Mouse (Mus musculus) hindbrain, embryonic 16.5 days (tissue): ENCODE measurements around the gene Mtnr1a. TPM values are rescaled to one million over a fixed set of nuclear protein-coding genes. Genes with fewer than 3 reads are reported as not detected.

ENCODE experiments used
- ATAC-seq: fragments of 200-750 bp; cut with Nextera tagmentation; 2 replicates; pipeline ENCODE4 v1.8.0; 2017; ENCODE audit warnings: moderate TSS enrichment, moderate library complexity
- H3K27ac ChIP-seq: fragments of 300-500 bp; sonication (generic); 2 replicates; pipeline ENCODE4 v1.5.1; 2014; ENCODE audit warnings: low read depth, mild to moderate bottlenecking, control low read depth, low read length, moderate library complexity
- H3K27me3 ChIP-seq: fragments of 300-500 bp; sonication (generic); replicated peaks from 2 replicates; pipeline ENCODE4 v1.6.1; 2014; ENCODE audit warnings: low read length; ENCODE audit not compliant: control insufficient read depth, insufficient read depth
- H3K36me3 ChIP-seq: fragments of 300-500 bp; sonication (generic); 2 replicates; pipeline ENCODE4 v1.6.1; 2014; ENCODE audit warnings: mild to moderate bottlenecking, low read length, moderate library complexity, mixed read lengths; ENCODE audit not compliant: control insufficient read depth, insufficient read depth
- H3K4me1 ChIP-seq: fragments of 300-500 bp; sonication (generic); 2 replicates; pipeline ENCODE4 v1.6.1; 2014; ENCODE audit warnings: low read depth, low read length; ENCODE audit not compliant: control insufficient read depth, insufficient read depth
- H3K4me2 ChIP-seq: fragments of 300-500 bp; sonication (generic); 2 replicates; pipeline ENCODE4 v1.6.1; 2014; ENCODE audit warnings: mild to moderate bottlenecking, low read length, control low read depth, moderate library complexity
- H3K4me3 ChIP-seq: fragments of 300-500 bp; sonication (generic); 2 replicates; pipeline ENCODE4 v1.5.1; 2014; ENCODE audit warnings: mild to moderate bottlenecking, low read length, control low read depth, moderate library complexity
- H3K9ac ChIP-seq: fragments of 300-500 bp; sonication (generic); 2 replicates; pipeline ENCODE4 v1.6.1; 2014; ENCODE audit warnings: low read depth, mild to moderate bottlenecking, control low read depth, low read length, moderate library complexity
- H3K9me3 ChIP-seq: fragments of 300-500 bp; sonication (generic); 2 replicates; pipeline ENCODE4 v1.6.1; 2014; ENCODE audit warnings: mild to moderate bottlenecking, low read length, moderate library complexity; ENCODE audit not compliant: control insufficient read depth
- WGBS: fragments of 180-500 bp; shearing (Covaris S2); extraction: QIAGEN DNeasy Blood & Tissue Kit; methylation state at CpG from one replicate; pipeline ENCODE4 v1.1.7; 2014; 5-methylcytosine and 5-hydroxymethylcytosine counted together
- polyA plus RNA-seq: library from polyadenylated mRNA; unstranded; fragments of >200 nt; fragmentation: Nextera tagmentation; extraction: Ambion mirVana; gene quantifications from 2 replicates; pipeline ENCODE4 v1.2.1, GENCODE M21; 2015

Mtnr1a gene
- polyA plus RNA-seq, 1 experiment from 2014 or later = 0.29 TPM

GRCm38 (mm10) chr8:45070949-45071348 is 2.0 kb downstream of the Mtnr1a start:
- H3K27ac ChIP-seq = no peak overlapping the region
- no peaks in the 10 kb centered on the region for H3K36me3 ChIP-seq
- ATAC-seq = no peak
- H3K27me3 ChIP-seq = no peaks in the 10 kb centered on the region
- WGBS = 92% methylated on average over 8 of the region's 8 CpGs
- H3K9ac ChIP-seq = no peak overlapping the region
- peaks cover 4% of the 10 kb centered on the region; the same call in 1 of the 2 replicates for H3K4me1 ChIP-seq
- H3K9me3 ChIP-seq = no peaks in the 10 kb centered on the region
- no peak overlapping the region for H3K4me2 ChIP-seq
- H3K4me3 ChIP-seq = no peak overlapping the region

- WGBS = 93% methylated on average over 3 of the region's 3 CpGs
- Histone ChIP-seq H3K4me1 (no peaks in the 10 kb centered on the region), H3K36me3 (no peaks in the 10 kb centered on the region), H3K27ac (no peak overlapping the region), H3K4me2 (no peak overlapping the region), H3K27me3 (no peaks in the 10 kb centered on the region), H3K9ac (no peak overlapping the region), H3K4me3 (no peak overlapping the region), H3K9me3 (no peaks in the 10 kb centered on the region)
- no peak for ATAC-seq
Measured at GRCm38 (mm10) chr8:45080850-45081249, 11.9 kb downstream of the Mtnr1a start.

- ATAC-seq = no peak
- Histone ChIP-seq H3K27me3 (no peaks in the 10 kb centered on the region), H3K4me1 (no peaks in the 10 kb centered on the region), H3K4me3 (no peak overlapping the region), H3K9me3 (no peaks in the 10 kb centered on the region), H3K36me3 (no peaks in the 10 kb centered on the region), H3K4me2 (no peak overlapping the region), H3K9ac (no peak overlapping the region), H3K27ac (no peak overlapping the region)
- 63% methylated on average over 3 of the region's 3 CpGs for WGBS
Measured at GRCm38 (mm10) chr8:45093599-45093998, 24.7 kb downstream of the Mtnr1a start.

DNA sequence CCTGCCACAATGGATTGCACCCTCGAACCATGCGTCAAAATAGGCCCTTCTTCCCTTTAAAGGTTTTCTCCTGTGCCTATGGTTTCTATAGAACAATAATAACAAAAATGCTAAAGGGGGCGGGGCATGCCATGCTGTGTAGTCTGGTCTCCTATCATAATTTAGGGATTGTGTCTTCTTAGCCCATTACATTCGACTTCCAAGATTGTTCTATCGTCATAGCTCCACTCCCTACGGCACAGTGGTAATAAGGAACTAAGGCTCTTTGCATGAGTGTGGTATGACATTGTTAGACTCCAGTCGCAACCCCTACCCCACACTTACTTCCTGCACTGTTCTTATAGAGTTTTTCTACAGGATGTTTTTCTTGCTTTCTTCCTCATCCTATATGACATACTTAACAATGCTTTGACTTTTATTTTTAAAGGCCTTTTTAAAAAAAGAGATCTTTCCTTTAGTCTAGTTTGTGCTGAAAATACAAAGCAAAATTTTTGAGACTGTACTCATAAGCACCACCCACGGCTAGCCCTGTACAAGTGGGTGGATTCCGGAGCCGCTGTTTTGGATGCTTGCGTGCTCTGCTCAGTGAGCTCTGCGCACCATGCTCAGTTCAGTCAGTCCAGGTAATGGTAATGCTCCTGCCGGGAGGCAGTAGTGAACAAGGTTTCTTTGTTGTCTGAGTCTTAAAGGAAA is 40.6 kb downstream of the Mtnr1a start:
- peak; percentile 81 for ATAC-seq
- no peak overlapping the region for H3K27ac ChIP-seq
- 27% methylated on average over 13 of the region's 13 CpGs for WGBS

DNA sequence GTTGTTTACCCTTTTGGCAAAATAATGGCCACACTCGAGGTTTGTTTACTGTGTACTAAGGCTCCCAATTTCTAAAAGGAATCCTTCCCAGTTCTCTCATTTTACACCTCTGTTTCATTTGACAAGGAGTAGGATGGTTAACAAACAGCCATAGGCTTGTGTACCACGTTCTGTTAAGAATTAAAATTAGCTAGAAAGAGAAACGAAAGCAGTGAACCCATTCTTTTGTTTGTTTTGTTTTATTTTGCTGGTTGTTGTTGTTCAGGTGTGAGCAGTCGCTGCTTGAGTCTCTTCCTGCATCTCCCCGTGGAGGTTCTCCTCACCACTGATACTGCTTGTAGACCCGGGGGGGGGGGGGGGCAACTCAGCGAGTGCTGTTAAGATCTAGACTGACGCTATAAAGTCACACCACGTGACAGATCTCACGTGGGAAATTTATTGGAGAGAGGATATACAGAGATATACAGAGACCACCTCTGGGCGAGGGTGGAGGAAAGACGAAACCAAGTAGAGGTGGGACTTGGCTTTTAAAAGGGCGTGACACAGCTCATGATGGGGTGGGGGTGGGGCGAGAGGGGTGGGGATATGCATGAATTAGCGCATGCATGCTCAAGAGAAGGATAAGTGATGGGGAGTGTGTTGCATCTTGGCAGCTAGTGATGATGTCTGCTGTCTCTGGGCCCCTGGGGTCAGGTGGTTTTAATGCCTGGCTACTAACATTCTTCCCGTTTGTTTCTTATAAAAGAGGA is 41.3 kb downstream of the Mtnr1a start:
- Histone ChIP-seq H3K4me1 (peaks cover 4% of the 10 kb centered on the region; the same call in 1 of the 2 replicates), H3K27me3 (no peaks in the 10 kb centered on the region), H3K9ac (peak overlapping the region; percentile 15; the same call in 1 of the 2 replicates), H3K4me3 (peak overlapping the region; percentile 39), H3K36me3 (no peaks in the 10 kb centered on the region), H3K27ac (no peak overlapping the region), H3K9me3 (no peaks in the 10 kb centered on the region), H3K4me2 (peak overlapping the region; percentile 68)
- WGBS = 14% methylated on average over 16 of the region's 16 CpGs
- ATAC-seq = peak; percentile 78

More for the DNA sequence above, 40.6 kb downstream of the Mtnr1a start:
- Histone ChIP-seq H3K27me3 (no peaks in the 10 kb centered on the region), H3K4me1 (peaks cover 4% of the 10 kb centered on the region; the same call in 1 of the 2 replicates), H3K4me2 (peak overlapping the region; percentile 68), H3K9ac (peak overlapping the region; percentile 54), H3K4me3 (peak overlapping the region; percentile 39), H3K36me3 (no peaks in the 10 kb centered on the region), H3K9me3 (no peaks in the 10 kb centered on the region)

GRCm38 (mm10) chr8:45110813-45111104 is 41.8 kb downstream of the Mtnr1a start:
- H3K4me2 ChIP-seq = peak overlapping the region; percentile 68
- H3K27ac ChIP-seq = no peak overlapping the region
- 53% methylated on average over 5 of the region's 5 CpGs for WGBS
- H3K4me1 ChIP-seq = peaks cover 4% of the 10 kb centered on the region; the same call in 1 of the 2 replicates
- H3K9me3 ChIP-seq = no peaks in the 10 kb centered on the region
- no peaks in the 10 kb centered on the region for H3K27me3 ChIP-seq
- no peak for ATAC-seq
- peak overlapping the region; percentile 39 for H3K4me3 ChIP-seq
- H3K9ac ChIP-seq = no peak overlapping the region
- no peaks in the 10 kb centered on the region for H3K36me3 ChIP-seq

DNA sequence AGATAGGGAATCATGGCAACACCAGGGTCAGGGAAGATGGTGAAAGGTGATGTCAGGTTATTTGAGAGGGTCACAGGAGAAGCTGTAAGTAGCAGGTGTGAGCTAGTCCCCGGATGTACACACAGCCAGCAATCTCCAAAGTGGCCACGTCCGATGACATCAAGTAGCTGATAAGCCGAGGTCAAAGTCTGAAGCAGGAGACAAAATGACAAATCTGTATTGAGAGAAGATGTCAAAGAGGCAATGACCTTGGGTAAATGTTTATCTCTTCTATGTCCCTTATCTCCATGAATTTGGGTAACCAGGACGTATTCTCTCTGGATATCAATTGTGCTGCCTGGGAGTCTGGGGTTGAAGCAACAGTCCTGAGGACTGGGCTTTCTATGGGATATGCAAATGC is 42.9 kb downstream of the Mtnr1a start:
- Histone ChIP-seq H3K27ac (no peak overlapping the region), H3K9me3 (no peaks in the 10 kb centered on the region), H3K4me2 (no peak overlapping the region), H3K36me3 (no peaks in the 10 kb centered on the region), H3K4me1 (peaks cover 4% of the 10 kb centered on the region; the same call in 1 of the 2 replicates), H3K4me3 (no peak overlapping the region), H3K9ac (no peak overlapping the region), H3K27me3 (no peaks in the 10 kb centered on the region)
- 93% methylated on average over 5 of the region's 5 CpGs for WGBS
- no peak for ATAC-seq

GRCm38 (mm10) chr8:45117588-45117987 is 48.7 kb downstream of the Mtnr1a start:
- ATAC-seq = no peak
- H3K4me2 ChIP-seq = no peak overlapping the region
- no peak overlapping the region for H3K27ac ChIP-seq
- 75% methylated on average over 3 of the region's 3 CpGs for WGBS
- no peaks in the 10 kb centered on the region for H3K9me3 ChIP-seq
- no peaks in the 10 kb centered on the region for H3K27me3 ChIP-seq
- no peaks in the 10 kb centered on the region for H3K4me1 ChIP-seq
- H3K36me3 ChIP-seq = no peaks in the 10 kb centered on the region
- H3K9ac ChIP-seq = no peak overlapping the region
- no peak overlapping the region for H3K4me3 ChIP-seq

GRCm38 (mm10) chr8:45125680-45126079 is 56.7 kb downstream of the Mtnr1a start:
- H3K36me3 ChIP-seq = no peaks in the 10 kb centered on the region
- no peak overlapping the region for H3K9ac ChIP-seq
- WGBS = 63% methylated on average over 5 of the region's 5 CpGs
- H3K9me3 ChIP-seq = no peaks in the 10 kb centered on the region
- no peak overlapping the region for H3K27ac ChIP-seq
- H3K27me3 ChIP-seq = no peaks in the 10 kb centered on the region
- H3K4me3 ChIP-seq = no peak overlapping the region
- ATAC-seq = no peak
- no peaks in the 10 kb centered on the region for H3K4me1 ChIP-seq
- no peak overlapping the region for H3K4me2 ChIP-seq
